ENCODE assay signal across 8 mouse cellular contexts in the genomic region with DNA sequence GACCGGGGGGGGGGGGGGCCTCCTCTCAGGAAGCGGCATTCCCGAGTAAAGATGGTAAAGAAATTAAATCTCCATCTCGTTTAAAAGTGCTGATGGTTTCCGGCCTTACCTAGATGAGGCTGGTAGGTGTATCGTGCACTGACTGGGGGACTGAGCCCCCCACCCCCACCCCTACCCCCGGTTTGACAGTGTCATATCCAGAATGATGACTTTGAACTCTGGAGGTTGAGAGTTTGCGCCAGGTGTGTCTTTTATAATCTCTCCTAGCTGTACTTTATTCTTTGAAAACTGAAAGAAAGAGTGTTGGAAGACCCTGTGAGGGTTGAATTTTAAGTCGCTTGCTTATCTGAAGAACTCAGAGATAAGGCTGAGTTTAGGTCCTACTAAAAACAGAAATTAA. TPM values are rescaled to one million over a fixed set of nuclear protein-coding genes. Genes with fewer than 3 reads are reported as not detected.
DNase-seq lines count a peak whose midpoint lies in the region; ATAC-seq lines count a peak whose summit lies in the region.

No protein-coding gene starts in this region.

- H3K4me1 ChIP-seq in lung, embryonic 15.5 days = peaks cover 14% of the 10 kb centered on the region
- H3K4me1 ChIP-seq in embryonic facial prominence, embryonic 13.5 days = peaks cover 12% of the 10 kb centered on the region
- peaks cover 4% of the 10 kb centered on the region for H3K4me1 ChIP-seq in intestine, embryonic 16.5 days (ENCODE audit: control insufficient read depth, insufficient read depth, low read length)
- peaks cover 16% of the 10 kb centered on the region for H3K4me1 ChIP-seq in neural tube, embryonic 15.5 days

- peak; percentile 44; the same call in 1 of the 2 replicates for ATAC-seq in lung, embryonic 15.5 days (ENCODE audit: borderline replicate concordance, extremely low read depth, low FRiP score, low TSS enrichment)
- 0 out of 2 replicates have a peak, but pooled peaks have one; percentile 48 for ATAC-seq in embryonic facial prominence, embryonic 13.5 days (ENCODE audit: insufficient number of reproducible peaks, insufficient read depth, low FRiP score, low TSS enrichment, low read depth)
- peak; percentile 69 for ATAC-seq in intestine, embryonic 16.5 days
- peak; percentile 63; the same call in 1 of the 2 replicates for ATAC-seq in neural tube, embryonic 15.5 days (ENCODE audit: low FRiP score)
- no peak for ATAC-seq in megakaryocyte progenitor cell, adult 5-6 weeks (replicated peaks; ENCODE audit: poor library complexity)
- no peak for ATAC-seq in erythroid progenitor cell, adult 5-6 weeks (replicated peaks; ENCODE audit: low FRiP score, poor library complexity, severe bottlenecking)

- peak overlapping the region; percentile 76 for H3K27ac ChIP-seq in lung, embryonic 15.5 days
- H3K27ac ChIP-seq in embryonic facial prominence, embryonic 13.5 days = peak overlapping the region; percentile 62; the same call in 1 of the 2 replicates
- H3K27ac ChIP-seq in intestine, embryonic 16.5 days (ENCODE audit: low read length) = peak overlapping the region; percentile 55; the same call in 1 of the 2 replicates
- peak overlapping the region; percentile 74 for H3K27ac ChIP-seq in neural tube, embryonic 15.5 days (replicated peaks)

- no peaks in the 10 kb centered on the region for H3K9me3 ChIP-seq in lung, embryonic 15.5 days
- H3K9me3 ChIP-seq in embryonic facial prominence, embryonic 13.5 days = no peaks in the 10 kb centered on the region
- H3K9me3 ChIP-seq in intestine, embryonic 16.5 days (ENCODE audit: control insufficient read depth, low read length) = no peaks in the 10 kb centered on the region
- H3K9me3 ChIP-seq in neural tube, embryonic 15.5 days (replicated peaks) = no peaks in the 10 kb centered on the region

- no peak for DNase-seq in lung, postnatal 36 days
- no peak for DNase-seq in urinary bladder, adult 18-20 months (ENCODE audit: low spot score in 2 of 2)

- WGBS in lung, embryonic 15.5 days = 9% methylated on average over 9 of the region's 9 CpGs
- 12% methylated on average over 9 of the region's 9 CpGs for WGBS in embryonic facial prominence, embryonic 13.5 days
- WGBS in intestine, embryonic 16.5 days = 8% methylated on average over 9 of the region's 9 CpGs
- WGBS in neural tube, embryonic 15.5 days = 11% methylated on average over 9 of the region's 9 CpGs

- H3K27me3 ChIP-seq in lung, embryonic 15.5 days = no peaks in the 10 kb centered on the region
- no peaks in the 10 kb centered on the region for H3K27me3 ChIP-seq in embryonic facial prominence, embryonic 13.5 days
- no peaks in the 10 kb centered on the region for H3K27me3 ChIP-seq in intestine, embryonic 16.5 days (replicated peaks; ENCODE audit: control insufficient read depth, insufficient read depth, low read length)
- no peaks in the 10 kb centered on the region for H3K27me3 ChIP-seq in neural tube, embryonic 15.5 days (replicated peaks)

- H3K4me3 ChIP-seq in lung, embryonic 15.5 days = peak overlapping the region; percentile 88
- peak overlapping the region; percentile 65 for H3K4me3 ChIP-seq in embryonic facial prominence, embryonic 13.5 days
- H3K4me3 ChIP-seq in intestine, embryonic 16.5 days (ENCODE audit: low read length) = peak overlapping the region; percentile 71
- H3K4me3 ChIP-seq in neural tube, embryonic 15.5 days (replicated peaks) = peak overlapping the region; percentile 80

- H3K4me2 ChIP-seq in lung, embryonic 15.5 days = peak overlapping the region; percentile 79
- H3K4me2 ChIP-seq in embryonic facial prominence, embryonic 13.5 days = peak overlapping the region; percentile 69
- peak overlapping the region; percentile 60 for H3K4me2 ChIP-seq in intestine, embryonic 16.5 days (ENCODE audit: low read depth, low read length)
- H3K4me2 ChIP-seq in neural tube, embryonic 15.5 days = peak overlapping the region; percentile 74

- H3K36me3 ChIP-seq in lung, embryonic 15.5 days = peaks cover 13% of the 10 kb centered on the region
- H3K36me3 ChIP-seq in embryonic facial prominence, embryonic 13.5 days = peaks cover 15% of the 10 kb centered on the region
- H3K36me3 ChIP-seq in intestine, embryonic 16.5 days (ENCODE audit: control insufficient read depth, insufficient read depth, low read length) = 0 out of 2 replicates have a peak, but pooled peaks cover 3% of the 10 kb centered on the region
- peaks cover 6% of the 10 kb centered on the region; the same call in 1 of the 2 replicates for H3K36me3 ChIP-seq in neural tube, embryonic 15.5 days

- H3K9ac ChIP-seq in lung, embryonic 15.5 days = peak overlapping the region; percentile 82
- peak overlapping the region; percentile 80 for H3K9ac ChIP-seq in embryonic facial prominence, embryonic 13.5 days
- H3K9ac ChIP-seq in intestine, embryonic 16.5 days (ENCODE audit: low read depth, low read length) = peak overlapping the region; percentile 86
- peak overlapping the region; percentile 80 for H3K9ac ChIP-seq in neural tube, embryonic 15.5 days (replicated peaks)

RNA-seq across cellular contexts. Expression of a gene that starts 0.4 kb away (rescaled TPM):
- polyA plus RNA-seq in lung, embryonic 15.5 days (2015; fragmentation: Nextera tagmentation; extraction: Ambion mirVana) = 52.9 and 54.2 TPM in 2 replicates
- polyA plus RNA-seq in embryonic facial prominence, embryonic 13.5 days (2015; fragmentation: Nextera tagmentation; extraction: Ambion mirVana) = 55.4 and 63.4 TPM in 2 replicates
- polyA plus RNA-seq in intestine, embryonic 16.5 days (2015; fragmentation: Nextera tagmentation; extraction: Ambion mirVana) = 63.9 TPM in 2 replicates
- polyA plus RNA-seq in neural tube, embryonic 15.5 days (2015; fragmentation: Nextera tagmentation; extraction: Ambion mirVana) = 34.4 and 40.9 TPM in 2 replicates
- total RNA-seq in megakaryocyte progenitor cell, adult 5-6 weeks (2015) = 37.0 and 38.7 TPM in 2 replicates
- 30.9 and 42.2 TPM in 2 replicates for total RNA-seq in megakaryocyte progenitor cell, adult 5-6 weeks (2017)
- total RNA-seq in erythroid progenitor cell, adult 5-6 weeks (2015; ENCODE audit: low replicate concordance) = 36.9 and 58.7 TPM in 2 replicates
- total RNA-seq in erythroid progenitor cell, adult 5-6 weeks (2017; ENCODE audit: low replicate concordance) = 29.5 and 43.9 TPM in 2 replicates

Comparison
In these comparisons a context has a peak if more than half of its experiments do, and no peak if none do; other contexts are left out.
1. ATAC-seq: peak in lung, embryonic 15.5 days (single experiment), embryonic facial prominence, embryonic 13.5 days (single experiment), intestine, embryonic 16.5 days (single experiment) and neural tube, embryonic 15.5 days (single experiment); none in megakaryocyte progenitor cell, adult 5-6 weeks (single experiment) and erythroid progenitor cell, adult 5-6 weeks (single experiment).
2. Peak in every context shown above with its lines, with median percentiles within 50 percentile points of each other: H3K27ac ChIP-seq, H3K4me2 ChIP-seq, H3K4me3 ChIP-seq and H3K9ac ChIP-seq.